Mouse (Mus musculus): Measurements from ENCODE around the gene Wdr46.

DNA sequence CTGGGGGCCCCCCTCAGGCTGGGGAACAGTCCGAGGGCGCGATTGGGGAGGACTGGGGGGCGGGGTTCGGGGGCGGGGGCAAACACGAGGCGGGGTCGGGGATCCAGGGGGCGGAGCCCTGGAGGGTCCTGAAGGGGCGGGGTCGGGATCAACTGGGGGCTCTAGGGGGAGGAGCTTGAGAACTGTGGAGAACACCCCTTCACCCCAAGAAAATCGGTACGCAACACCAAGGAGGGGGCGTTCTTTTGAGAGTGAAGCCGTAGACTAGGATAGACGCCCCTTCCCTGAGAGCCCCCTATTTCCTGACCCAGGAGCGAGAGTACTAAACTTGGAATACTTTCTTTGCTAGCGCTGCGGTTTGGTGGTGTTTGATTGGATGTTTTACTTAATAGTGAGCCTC lies 24.2 kb upstream of the Wdr46 start:
- no peak for TF ChIP-seq CTCF (IDR thresholded peaks at IDR 0.05; ENCODE audit: control insufficient read depth, insufficient read depth, insufficient read length)
- TF ChIP-seq MYOG (IDR thresholded peaks at IDR 0.05; ENCODE audit: control insufficient read depth, extremely low read depth, insufficient read length): no peak
